Mouse (Mus musculus) monocyte, adult 5-6 weeks (primary cell): Measurements from ENCODE around the gene 9430097D07Rik. TPM values are rescaled to one million over a fixed set of nuclear protein-coding genes. Genes with fewer than 3 reads are reported as not detected.
A peak's percentile ranks its signal among the peaks of the same experiment; 100 is the strongest.

Experiments
- ATAC-seq: fragments of 153-309, 156-312 bp; replicated peaks from 2 replicates; pipeline ENCODE4 v1.8.0; 2017; ENCODE audit warnings: mild to moderate bottlenecking; ENCODE audit not compliant: low TSS enrichment, insufficient number of reproducible peaks, severe bottlenecking, poor library complexity, low FRiP score
- total RNA-seq: library from RNA; stranded (forward); fragments of 200-1000, 200-491, 200-594 nt; gene quantifications from 3 replicates; pipeline ENCODE4 v1.2.3, GENCODE M21; 2017

9430097D07Rik gene
- total RNA-seq, 1 experiment from 2014 or later = not detected

- ATAC-seq = no peak
Observed at GRCm38 (mm10) chr2:32539452-32539981, 36.0 kb downstream of the 9430097D07Rik start.

GRCm38 (mm10) chr2:32538461-32538860, 37.0 kb downstream of the 9430097D07Rik start:
- no peak for ATAC-seq

- no peak for ATAC-seq
Observed at GRCm38 (mm10) chr2:32537941-32538340, 37.5 kb downstream of the 9430097D07Rik start.

GRCm38 (mm10) chr2:32537360-32537905, 38.1 kb downstream of the 9430097D07Rik start:
- no peak for ATAC-seq

- peak; percentile 54 for ATAC-seq
Observed at GRCm38 (mm10) chr2:32536634-32537359, 38.7 kb downstream of the 9430097D07Rik start.

GRCm38 (mm10) chr2:32536086-32536633, 39.3 kb downstream of the 9430097D07Rik start:
- no peak for ATAC-seq

GRCm38 (mm10) chr2:32535501-32535991, 39.9 kb downstream of the 9430097D07Rik start:
- ATAC-seq = no peak

- peak; percentile 88 for ATAC-seq
Observed at GRCm38 (mm10) chr2:32534733-32535471, 40.6 kb downstream of the 9430097D07Rik start, which contains the start of gene Fam102a. Fam102a (plus strand) TSS chr2:32535332.

GRCm38 (mm10) chr2:32534061-32534732, 41.3 kb downstream of the 9430097D07Rik start:
- no peak for ATAC-seq

- ATAC-seq = no peak
Observed at GRCm38 (mm10) chr2:32533163-32533562, 42.3 kb downstream of the 9430097D07Rik start.

- peak; percentile 45; the same call in 1 of the 2 replicates for ATAC-seq
Observed at GRCm38 (mm10) chr2:32530479-32530878, 45.0 kb downstream of the 9430097D07Rik start.

GRCm38 (mm10) chr2:32528326-32528725, 47.2 kb downstream of the 9430097D07Rik start:
- ATAC-seq = no peak

GRCm38 (mm10) chr2:32527468-32527966, 48.0 kb downstream of the 9430097D07Rik start:
- no peak for ATAC-seq

GRCm38 (mm10) chr2:32525816-32526215, 49.7 kb downstream of the 9430097D07Rik start:
- no peak for ATAC-seq

GRCm38 (mm10) chr2:32524536-32525031, 50.9 kb downstream of the 9430097D07Rik start:
- ATAC-seq = no peak
